Comparison of ENCODE assay signal across 8 mouse cellular contexts in genomic region chr10:62946738-62947471, GRCm38 (mm10). TPM values are rescaled to one million over a fixed set of nuclear protein-coding genes. Genes with fewer than 3 reads are reported as not detected.
DNase-seq lines count a peak whose midpoint lies in the region; ATAC-seq and TF ChIP-seq lines count a peak whose summit lies in the region.

TSS of gene Dna2 (plus strand) at chr10:62947026.

- peaks cover 54% of the 10 kb centered on the region for H3K36me3 ChIP-seq in embryonic facial prominence, embryonic 13.5 days
- H3K36me3 ChIP-seq in limb, embryonic 14.5 days (ENCODE audit: control insufficient read depth, insufficient read depth, low read length): peaks cover 27% of the 10 kb centered on the region
- peaks cover 20% of the 10 kb centered on the region; the same call in 1 of the 2 replicates for H3K36me3 ChIP-seq in midbrain, postnatal 0 days (ENCODE audit: insufficient read depth, low read length)

- peak within 1 kb of the TSS; percentile 83 for H3K27ac ChIP-seq in embryonic facial prominence, embryonic 13.5 days
- H3K27ac ChIP-seq in limb, embryonic 14.5 days (replicated peaks; ENCODE audit: low read depth, low read length): peak within 1 kb of the TSS; percentile 70
- peak within 1 kb of the TSS; percentile 55; the same call in 1 of the 2 replicates for H3K27ac ChIP-seq in midbrain, postnatal 0 days (ENCODE audit: low read depth, low read length)

- H3K4me1 ChIP-seq in embryonic facial prominence, embryonic 13.5 days: no peaks in the 10 kb centered on the region
- H3K4me1 ChIP-seq in limb, embryonic 14.5 days (ENCODE audit: control insufficient read depth, insufficient read depth, low read length): 0 out of 2 replicates have a peak, but pooled peaks cover 4% of the 10 kb centered on the region
- H3K4me1 ChIP-seq in midbrain, postnatal 0 days (ENCODE audit: insufficient read depth, low read length): no peaks in the 10 kb centered on the region

- H3K4me3 ChIP-seq in embryonic facial prominence, embryonic 13.5 days: peak within 1 kb of the TSS; percentile 69
- peak within 1 kb of the TSS; percentile 69 for H3K4me3 ChIP-seq in limb, embryonic 14.5 days (replicated peaks; ENCODE audit: low read length)
- H3K4me3 ChIP-seq in midbrain, postnatal 0 days (ENCODE audit: low read depth, low read length): peak within 1 kb of the TSS; percentile 70

- H3K4me2 ChIP-seq in embryonic facial prominence, embryonic 13.5 days: peak within 1 kb of the TSS; percentile 78
- peak within 1 kb of the TSS; percentile 70 for H3K4me2 ChIP-seq in limb, embryonic 14.5 days (replicated peaks; ENCODE audit: low read depth, low read length, severe bottlenecking)
- peak within 1 kb of the TSS; percentile 70 for H3K4me2 ChIP-seq in midbrain, postnatal 0 days (ENCODE audit: low read depth, low read length, poor library complexity, severe bottlenecking)

- peak; percentile 63; the same call in 1 of the 2 replicates for TF ChIP-seq POLR2A in limb, embryonic 14.5 days (IDR thresholded peaks at IDR 0.05; ENCODE audit: borderline replicate concordance, extremely low read depth, insufficient read depth, insufficient read length)

- H3K27me3 ChIP-seq in embryonic facial prominence, embryonic 13.5 days: no peaks in the 10 kb centered on the region
- no peaks in the 10 kb centered on the region for H3K27me3 ChIP-seq in limb, embryonic 14.5 days (ENCODE audit: control insufficient read depth, insufficient read depth, low read length)
- H3K27me3 ChIP-seq in midbrain, postnatal 0 days (ENCODE audit: insufficient read depth, low read length): no peaks in the 10 kb centered on the region

- ATAC-seq in embryonic facial prominence, embryonic 13.5 days (ENCODE audit: insufficient number of reproducible peaks, insufficient read depth, low FRiP score, low TSS enrichment, low read depth): peak; percentile 84
- peak; percentile 93 for ATAC-seq in limb, embryonic 14.5 days (ENCODE audit: low FRiP score, low read depth)
- ATAC-seq in midbrain, postnatal 0 days (ENCODE audit: low FRiP score): peak; percentile 80

- under 1% methylated on average over 68 of the region's 68 CpGs for WGBS in embryonic facial prominence, embryonic 13.5 days
- 1% methylated on average over 58 of the region's 68 CpGs for WGBS in limb, embryonic 14.5 days
- under 1% methylated on average over 62 of the region's 68 CpGs for WGBS in midbrain, postnatal 0 days

- peak; percentile 46; the same call in 1 of the 2 replicates for TF ChIP-seq CTCF in midbrain, postnatal 0 days (IDR thresholded peaks at IDR 0.05)

- peak; percentile 75 for DNase-seq in 3T3-L1 (ENCODE audit: low read depth, low spot score)
- DNase-seq in adrenal gland, postnatal 36 days: peak; percentile 82 to 87
- peak; percentile 63 for DNase-seq in heart, adult 8-10 months (ENCODE audit: low spot score)
- peak; percentile 75 for DNase-seq in kidney, adult 9 months
- DNase-seq in limb, embryonic 14.5 days (ENCODE audit: low spot score): peak; percentile 89
- peak; percentile 87 for DNase-seq in midbrain, postnatal 0 days (ENCODE audit: low spot score)
- DNase-seq in spleen, postnatal 14 days (ENCODE audit: low spot score in 2 of 2): peak; percentile 51 to 54

- peak within 1 kb of the TSS; percentile 81 for H3K9ac ChIP-seq in embryonic facial prominence, embryonic 13.5 days
- H3K9ac ChIP-seq in limb, embryonic 14.5 days (ENCODE audit: low read depth, low read length, severe bottlenecking): peak within 1 kb of the TSS; percentile 73
- H3K9ac ChIP-seq in midbrain, postnatal 0 days (replicated peaks; ENCODE audit: low read length, poor library complexity, severe bottlenecking): peak within 1 kb of the TSS; percentile 64

- H3K9me3 ChIP-seq in embryonic facial prominence, embryonic 13.5 days: no peaks in the 10 kb centered on the region
- H3K9me3 ChIP-seq in limb, embryonic 14.5 days (ENCODE audit: control insufficient read depth, low read length): no peaks in the 10 kb centered on the region
- no peaks in the 10 kb centered on the region for H3K9me3 ChIP-seq in midbrain, postnatal 0 days (ENCODE audit: low read length)

RNA-seq across cellular contexts. Expression of gene Dna2, which starts in this region (rescaled TPM):
- total RNA-seq in adrenal gland, postnatal 36 days (2021): 1 to 10 TPM; 1.2 to 1.7 TPM
- polyA plus RNA-seq in embryonic facial prominence, embryonic 13.5 days (2015; fragmentation: Nextera tagmentation; extraction: Ambion mirVana): 18.7 and 19.4 TPM in 2 replicates
- total RNA-seq in heart, adult 8-10 months (2022): under 1 TPM; 0.38 to 0.66 (median 0.57) TPM
- 25.5 and 26.6 TPM in 2 replicates for polyA plus RNA-seq in limb, embryonic 14.5 days (2012; rRNA removed)
- 13.2 and 14.1 TPM in 2 replicates for polyA plus RNA-seq in limb, embryonic 14.5 days (2014; fragmentation: Nextera tagmentation; extraction: Ambion mirVana)
- total RNA-seq in midbrain, postnatal 0 days (2014; rRNA removed): 2.0 and 3.5 TPM in 2 replicates
- 2.6 and 2.7 TPM in 2 replicates for polyA plus RNA-seq in midbrain, postnatal 0 days (2015; fragmentation: Nextera tagmentation; extraction: Ambion mirVana)

Comparison
In these comparisons a context has a peak if more than half of its experiments do, and no peak if none do; other contexts are left out.
1. Peak in every context shown above with its lines: DNase-seq, ATAC-seq, H3K4me3 ChIP-seq and H3K27ac ChIP-seq.
2. Peak in DNase-seq in heart, adult 8-10 months; RNA of the gene not detected or under 1 TPM.